Mouse (Mus musculus) ES-Bruce4 (cell line): ENCODE data around the gene Gm5624.
"Not testable (repeated sequence)": the region's sequence is repeated elsewhere in the genome, so short reads cannot be mapped to it uniquely, and the experiment has no call there.

Source experiments
- CTCF ChIP-seq: IDR thresholded peaks from one replicate; pipeline ENCODE4 v1.8.1; 2011; ENCODE audit warnings: low read depth, low read length
- EP300 ChIP-seq: IDR thresholded peaks from 2 replicates; pipeline ENCODE4 v1.6.1; 2011; ENCODE audit warnings: low read depth, low read length; ENCODE audit not compliant: insufficient read depth
- POLR2A ChIP-seq: IDR thresholded peaks from one replicate; pipeline ENCODE4 v1.8.1; 2011; ENCODE audit warnings: low read length; ENCODE audit not compliant: insufficient read depth

GRCm38 (mm10) chr14:44627737-44628136, at the start of gene Gm5624:
- TF ChIP-seq CTCF, POLR2A, EP300: not testable (repeated sequence)
